Mouse (Mus musculus) embryo, embryonic 9.5 days (tissue): ENCODE measurements at regions not wholly inside any gene's neighbourhood (a gene's known extent, or its start where the extent isn't known, plus 50 kb on each side); places are given as distances from the start of the nearest gene placed in this dataset.
"Not testable (repeated sequence)": the region's sequence is repeated elsewhere in the genome, so short reads cannot be mapped to it uniquely, and the experiment has no call there.

Experiments
- DNase-seq: peaks from one replicate; pipeline ENCODE4 v3.0.0-alpha.2; 2017; ENCODE audit errors: extremely low spot score

- no peak for DNase-seq
These were observed 397.7 kb downstream of the Isl1 start for GRCm38 (mm10) chr13:115911524-115912459.

DNA sequence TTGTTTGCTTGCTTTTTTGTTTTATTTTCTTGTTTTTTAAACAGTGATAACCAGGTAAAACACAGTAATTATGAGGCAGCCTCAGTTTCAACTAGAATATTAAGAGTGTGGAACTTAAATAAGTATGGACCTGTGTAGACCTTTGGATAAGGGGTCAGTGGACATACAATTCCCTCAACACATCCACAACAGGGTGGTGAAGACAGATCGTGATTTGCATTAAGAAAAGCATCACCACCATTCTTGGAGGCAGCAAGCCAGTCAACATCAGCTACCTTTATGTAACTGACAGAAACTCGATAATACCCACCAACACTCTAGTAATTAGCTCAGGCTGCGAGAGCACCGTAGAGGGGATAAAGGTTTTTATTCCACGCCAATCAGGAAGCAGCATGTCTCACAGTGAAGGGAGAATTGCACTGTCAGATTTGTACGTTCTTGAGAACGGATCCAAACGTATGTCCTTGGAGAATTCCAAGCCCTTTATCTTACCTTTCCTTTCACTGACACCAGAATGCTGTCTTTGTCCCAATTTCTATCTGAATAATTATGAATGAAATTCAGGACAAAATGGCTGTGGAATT is 398.5 kb downstream of the Isl1 start:
- DNase-seq = no peak

DNA sequence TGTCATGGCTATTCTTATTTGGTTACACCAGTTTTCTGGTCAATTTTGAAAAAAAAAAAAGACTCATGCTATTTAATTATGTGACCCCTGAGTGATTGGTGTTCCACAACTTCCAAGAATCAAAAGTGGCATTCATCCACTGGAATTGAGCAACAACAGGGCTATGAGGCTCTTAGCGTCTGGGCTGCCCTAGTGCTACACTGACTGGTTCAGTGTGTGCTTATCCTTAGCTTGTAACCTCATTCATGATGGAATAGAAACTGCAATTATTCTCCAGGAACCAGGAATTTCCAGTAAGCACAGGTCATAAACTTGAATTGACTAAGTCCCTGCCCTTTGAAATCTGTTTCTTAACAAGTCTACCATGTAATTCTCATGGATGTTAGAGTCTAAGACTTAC is 428.9 kb downstream of the Isl1 start:
- no peak for DNase-seq

DNA sequence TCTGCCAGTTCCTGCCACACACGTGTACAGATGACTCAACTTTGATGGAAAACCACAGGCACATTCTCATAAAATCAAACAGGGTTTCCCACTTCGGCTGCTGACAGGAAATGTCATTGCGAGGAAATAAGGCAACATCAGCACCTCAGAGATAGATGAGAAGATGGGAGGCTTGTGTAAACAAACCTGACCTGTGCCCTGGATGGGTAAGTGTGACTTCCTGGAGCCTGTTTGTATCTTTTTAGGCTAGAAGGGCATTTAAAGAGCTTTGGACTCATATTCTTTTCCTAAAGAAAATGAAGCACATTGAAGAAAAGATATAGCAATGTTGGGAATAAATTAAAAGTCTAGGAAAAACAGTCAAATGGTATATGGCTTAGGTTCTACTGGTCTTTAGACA is 449.0 kb downstream of the Isl1 start:
- DNase-seq = peak; percentile 16

DNA sequence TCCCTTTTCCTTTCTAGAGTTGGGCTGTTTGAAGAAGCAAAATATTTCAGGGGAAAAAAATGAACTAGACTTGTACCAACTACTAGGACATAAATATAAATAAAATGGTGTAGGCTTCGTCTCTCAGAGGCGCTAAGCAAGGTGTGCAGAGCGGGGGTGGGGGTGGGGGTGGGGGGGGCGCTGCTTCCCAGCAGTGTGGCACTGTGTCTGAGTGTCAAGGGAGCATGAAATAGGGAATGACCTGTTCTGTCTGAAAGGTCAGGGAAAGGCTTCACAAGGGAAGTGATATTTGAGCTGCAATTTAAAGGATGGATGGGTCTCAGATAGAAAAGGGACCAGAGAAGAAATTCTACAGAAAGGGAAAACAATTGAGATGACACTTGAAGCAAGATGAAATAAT is 452.9 kb downstream of the Isl1 start:
- no peak for DNase-seq

GRCm38 (mm10) chr13:115852689-115853356 is 456.7 kb downstream of the Isl1 start:
- no peak for DNase-seq

GRCm38 (mm10) chr13:115843121-115843520 is 466.4 kb downstream of the Isl1 start:
- DNase-seq = no peak

DNA sequence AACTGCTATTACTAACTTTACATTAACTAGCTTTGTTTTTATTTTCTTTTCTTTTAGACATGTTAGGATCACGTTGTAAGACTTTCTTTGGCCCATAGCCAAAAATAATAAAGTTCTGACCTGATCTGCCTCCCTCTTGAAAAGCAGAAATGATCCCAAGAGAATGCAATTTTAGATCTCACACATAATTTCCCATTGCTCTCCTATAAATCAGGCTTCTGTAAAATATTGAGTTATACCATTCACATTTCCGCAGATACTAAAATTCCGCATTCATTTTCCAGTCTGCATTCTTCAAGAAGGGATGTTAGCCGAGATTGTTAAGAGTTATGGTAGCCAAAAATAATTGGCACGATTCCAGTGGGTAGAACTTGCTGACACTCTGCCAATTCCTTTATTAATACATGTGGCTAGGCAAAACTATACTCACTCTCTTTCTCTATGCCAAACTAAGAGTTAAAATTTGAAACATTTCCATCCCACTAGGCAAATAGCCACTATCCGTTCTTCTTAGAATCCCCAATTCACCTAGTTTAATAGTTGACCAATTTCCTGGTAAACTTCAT is 473.2 kb downstream of the Isl1 start:
- no peak for DNase-seq

GRCm38 (mm10) chr13:115825191-115825590 is 484.3 kb downstream of the Isl1 start:
- DNase-seq = no peak

DNA sequence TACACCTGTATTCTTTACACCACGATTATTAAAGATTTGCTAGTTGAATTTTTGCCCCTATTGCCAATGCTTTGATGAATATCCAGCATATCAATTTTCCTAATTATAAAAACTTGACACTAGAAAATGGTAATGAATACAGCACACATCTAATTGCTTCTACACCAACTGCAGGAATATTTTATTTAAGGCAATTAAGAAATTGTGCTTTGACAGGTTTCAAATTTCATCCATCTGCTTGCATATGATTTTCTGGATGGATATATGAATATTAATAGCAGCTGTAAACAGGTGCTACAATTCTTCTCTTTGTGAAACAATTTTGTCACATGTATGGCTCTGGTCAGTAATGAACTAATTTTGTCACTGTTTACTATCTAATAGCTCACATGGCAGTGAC is 487.0 kb downstream of the Isl1 start:
- DNase-seq = no peak

DNA sequence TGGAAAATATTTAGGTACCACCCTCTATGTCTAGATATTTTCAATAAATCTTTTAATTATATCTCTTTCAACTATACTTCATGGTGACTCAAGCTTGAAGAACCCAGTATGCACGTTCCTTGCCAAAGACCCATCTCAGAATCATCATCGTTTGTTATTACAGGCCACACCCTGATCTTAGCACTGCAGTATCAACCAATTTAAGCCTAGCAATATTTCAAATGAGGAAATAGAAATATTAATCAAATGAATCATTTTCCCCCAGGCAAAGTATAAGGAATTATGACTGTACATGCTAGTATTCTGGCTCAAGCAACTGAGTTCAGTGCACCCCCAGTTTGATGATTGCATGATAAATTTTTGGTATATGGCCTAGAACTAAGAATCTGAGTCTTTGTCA is 495.3 kb downstream of the Isl1 start:
- no peak for DNase-seq

- DNase-seq = no peak
These were observed 510.2 kb downstream of the Isl1 start for GRCm38 (mm10) chr13:115799294-115799693.

DNA sequence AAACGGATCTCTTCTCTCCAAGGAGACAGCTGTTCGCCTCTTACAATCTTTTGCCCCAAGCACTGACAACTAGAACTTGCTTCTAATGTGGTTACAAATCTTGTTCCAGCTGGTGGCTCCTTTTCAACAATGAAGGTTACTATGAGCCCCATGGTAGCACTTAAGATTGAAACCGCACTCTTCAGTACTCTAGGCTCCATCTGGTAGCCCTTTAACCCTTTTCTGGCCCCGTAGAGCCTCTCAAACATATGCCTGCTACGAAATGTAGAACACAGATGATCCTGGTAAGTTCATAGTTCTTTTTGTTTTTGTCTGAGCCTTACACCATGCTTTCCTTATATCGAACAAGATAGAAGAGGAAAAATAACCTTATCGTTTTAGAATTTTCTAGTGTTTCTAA is 558.2 kb downstream of the Isl1 start:
- DNase-seq = no peak

- DNase-seq = not testable (repeated sequence)
These were observed 567.4 kb downstream of the Isl1 start for GRCm38 (mm10) chr13:115742080-115742479.

DNA sequence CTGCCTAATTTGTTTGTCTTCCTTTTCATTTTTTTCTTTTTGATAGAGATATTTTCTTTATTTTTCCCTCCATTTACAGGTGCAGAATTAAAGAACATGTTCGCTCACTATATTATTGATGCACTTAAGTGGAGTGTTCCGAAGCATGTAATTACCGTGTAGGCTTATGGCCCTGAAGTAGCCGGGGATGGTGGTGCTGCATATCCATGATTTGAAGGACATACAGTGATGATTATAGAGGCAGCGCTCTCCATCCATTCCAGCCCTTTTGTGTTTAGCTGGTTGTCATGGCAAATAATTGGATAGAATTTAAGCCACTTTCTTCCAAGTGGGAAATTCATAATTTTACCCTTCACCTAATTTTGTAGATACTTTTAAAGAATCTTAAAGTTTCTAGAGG is 581.5 kb downstream of the Isl1 start:
- no peak for DNase-seq

GRCm38 (mm10) chr13:115725356-115725952 is 584.0 kb downstream of the Isl1 start:
- no peak for DNase-seq

- DNase-seq = no peak
These were observed 590.2 kb downstream of the Isl1 start for GRCm38 (mm10) chr13:115719276-115719675.

DNA sequence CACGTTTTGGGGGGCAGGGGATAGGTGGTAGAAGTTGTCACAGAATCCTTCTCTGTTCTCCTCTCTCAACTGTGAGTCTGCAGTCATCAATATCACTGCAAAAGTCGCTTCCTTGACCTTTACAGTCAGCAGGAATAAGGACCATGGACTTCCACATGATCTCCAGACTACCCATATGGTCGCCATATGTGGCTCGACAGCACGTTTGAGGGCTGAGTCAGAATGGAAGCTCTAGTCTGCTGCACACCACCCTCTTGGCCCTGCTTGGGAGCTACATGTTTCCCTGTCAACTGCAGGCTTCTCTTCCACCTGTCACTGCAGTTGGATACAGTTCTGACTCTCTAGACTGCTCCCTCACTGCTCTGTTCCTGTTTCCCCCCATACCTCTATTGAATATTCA is 590.6 kb downstream of the Isl1 start:
- peak; percentile 4 for DNase-seq

DNA sequence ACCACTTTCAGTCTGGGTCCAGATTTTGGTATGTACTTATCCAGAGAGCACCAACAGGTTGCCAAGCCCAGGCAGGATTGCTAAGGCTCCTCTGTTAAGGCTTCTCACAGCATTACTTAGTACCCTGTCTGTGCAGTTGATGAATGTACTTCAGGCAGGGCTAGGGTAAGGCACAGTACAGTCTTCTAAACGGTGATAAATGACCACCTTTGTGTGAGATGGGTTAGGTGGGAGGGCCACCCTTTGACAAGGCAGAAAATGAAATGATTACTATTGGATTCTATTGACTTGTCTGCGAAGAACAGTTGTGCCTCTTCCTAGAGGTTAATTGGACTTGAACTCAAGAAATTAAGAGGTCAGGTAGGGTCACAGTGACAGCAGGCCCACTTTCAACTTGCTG is 594.4 kb upstream of the Itga1 start:
- DNase-seq = peak; percentile 39

DNA sequence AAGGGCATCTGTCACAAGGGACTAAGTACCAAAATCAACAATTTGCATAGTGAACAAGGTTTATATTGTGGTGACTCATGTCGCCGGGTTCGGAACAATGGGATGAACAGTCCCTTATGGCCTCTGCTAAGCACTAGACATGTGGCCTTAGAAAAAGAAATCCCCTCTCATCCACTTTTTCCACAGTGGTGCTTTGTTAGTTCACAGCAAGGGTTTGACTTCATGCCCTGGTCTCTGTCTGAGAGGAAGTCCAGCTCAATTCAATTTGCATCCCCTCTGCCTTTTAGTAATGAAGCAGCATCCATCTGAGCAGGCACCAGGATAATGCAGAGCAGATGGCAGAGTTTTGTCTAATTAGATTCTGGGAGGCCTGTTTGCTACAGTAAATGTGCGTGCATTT is 585.7 kb upstream of the Itga1 start:
- DNase-seq = peak; percentile 52

- peak; percentile 50 for DNase-seq
These were observed 577.8 kb upstream of the Itga1 start for GRCm38 (mm10) chr13:115679591-115679990.

- DNase-seq = no peak
These were observed 575.1 kb upstream of the Itga1 start for GRCm38 (mm10) chr13:115676836-115677235.
